Mouse (Mus musculus): ENCODE measurements around the gene Gm10277.

- no peak for TF ChIP-seq POLR2A (IDR thresholded peaks at IDR 0.05; ENCODE audit: low read depth, low read length)
- no peak for TF ChIP-seq CTCF (conservative IDR thresholded peaks at IDR 0.05; ENCODE audit: insufficient read depth, insufficient read length, low read depth, low read length)
Measured at GRCm38 (mm10) chr11:77770346-77770745, 17.2 kb downstream of the Gm10277 start.

All from kidney, adult 2 months (tissue).